Mouse (Mus musculus) hindbrain, embryonic 13.5 days (tissue): ENCODE results near the gene Acsm2. TPM values are rescaled to one million over a fixed set of nuclear protein-coding genes. Genes with fewer than 3 reads are reported as not detected.

Experiments
- ATAC-seq: fragments of 200-750 bp; cut with Nextera tagmentation; 2 replicates; pipeline ENCODE4 v1.8.0; 2017; ENCODE audit warnings: moderate TSS enrichment; ENCODE audit not compliant: low FRiP score
- H3K27ac ChIP-seq: fragments of 300-500 bp; sonication (generic); 2 replicates; pipeline ENCODE4 v1.5.1; 2015; ENCODE audit warnings: inconsistent platforms, mild to moderate bottlenecking, moderate library complexity
- H3K27me3 ChIP-seq: fragments of 300-500 bp; sonication (generic); 2 replicates; pipeline ENCODE4 v1.6.1; 2015; ENCODE audit warnings: mild to moderate bottlenecking, inconsistent platforms
- H3K36me3 ChIP-seq: fragments of 300-500 bp; sonication (generic); 2 replicates; pipeline ENCODE4 v1.6.1; 2015; ENCODE audit warnings: mild to moderate bottlenecking, inconsistent platforms
- H3K4me1 ChIP-seq: fragments of 300-500 bp; sonication (generic); replicated peaks from 2 replicates; pipeline ENCODE4 v1.6.1; 2015; ENCODE audit warnings: inconsistent platforms
- H3K4me2 ChIP-seq: fragments of 300-500 bp; sonication (generic); 2 replicates; pipeline ENCODE4 v1.6.1; 2015; ENCODE audit warnings: inconsistent platforms, mild to moderate bottlenecking, moderate library complexity
- H3K4me3 ChIP-seq: fragments of 300-500 bp; sonication (generic); 2 replicates; pipeline ENCODE4 v1.5.1; 2015; ENCODE audit warnings: mild to moderate bottlenecking, inconsistent platforms
- H3K9ac ChIP-seq: fragments of 300-500 bp; sonication (generic); 2 replicates; pipeline ENCODE4 v1.6.1; 2015; ENCODE audit warnings: mild to moderate bottlenecking, inconsistent platforms
- H3K9me3 ChIP-seq: fragments of 300-500 bp; sonication (generic); 2 replicates; pipeline ENCODE4 v1.6.1; 2016; ENCODE audit warnings: inconsistent platforms
- WGBS: fragments of 180-500 bp; shearing (Covaris S2); methylation state at CpG from one replicate; pipeline ENCODE4 v1.1.7; 2015; 5-methylcytosine and 5-hydroxymethylcytosine counted together
- polyA plus RNA-seq: library from polyadenylated mRNA; unstranded; fragments of >200 nt; fragmentation: Nextera tagmentation; extraction: Ambion mirVana; gene quantifications from 2 replicates; pipeline ENCODE4 v1.2.1, GENCODE M21; 2015

Gene Acsm2
- polyA plus RNA-seq, 1 experiment from 2014 or later = not detected

GRCm38 (mm10) chr7:119642307-119642706 is 88.2 kb downstream of the Acsm2 start:
- H3K9me3 ChIP-seq = no peaks in the 10 kb centered on the region
- no peaks in the 10 kb centered on the region for H3K36me3 ChIP-seq
- no peak overlapping the region for H3K27ac ChIP-seq
- no peak overlapping the region for H3K4me3 ChIP-seq
- no peaks in the 10 kb centered on the region for H3K4me1 ChIP-seq
- 86% methylated on average over 5 of the region's 5 CpGs for WGBS
- no peak overlapping the region for H3K4me2 ChIP-seq
- H3K9ac ChIP-seq = no peak overlapping the region
- no peak for ATAC-seq
- H3K27me3 ChIP-seq = no peaks in the 10 kb centered on the region

Other genes starting within 250 kb of the Acsm2 start
- gene Gp2, start 95.1 kb upstream of the Acsm2 start, polyA plus RNA-seq = not detected in 2 replicates
- gene Umod, start 75.1 kb upstream of the Acsm2 start, polyA plus RNA-seq = not detected in 2 replicates
- gene Acsm5, start 34.9 kb upstream of the Acsm2 start, polyA plus RNA-seq = not detected in 2 replicates
- gene Pdilt, start 30.9 kb upstream of the Acsm2 start, polyA plus RNA-seq = 0.14 and 0.32 TPM in 2 replicates
- gene Acsm1, start 52.7 kb downstream of the Acsm2 start, polyA plus RNA-seq = not detected in 2 replicates
- gene Acsm4, start 135.7 kb downstream of the Acsm2 start, polyA plus RNA-seq = not detected in 2 replicates
- 76.6 and 79.4 TPM in 2 replicates for gene Thumpd1, start 166.5 kb downstream of the Acsm2 start, polyA plus RNA-seq
- gene Acsm3, start 206.6 kb downstream of the Acsm2 start, polyA plus RNA-seq = 0.21 TPM in 1 of 2 replicates, not detected in the other
- 9.6 and 11.3 TPM in 2 replicates for gene Rexo5, start 239.7 kb downstream of the Acsm2 start, polyA plus RNA-seq
- gene Eri2, start 239.7 kb downstream of the Acsm2 start, polyA plus RNA-seq = 18.5 and 18.8 TPM in 2 replicates